In the genomic region with DNA sequence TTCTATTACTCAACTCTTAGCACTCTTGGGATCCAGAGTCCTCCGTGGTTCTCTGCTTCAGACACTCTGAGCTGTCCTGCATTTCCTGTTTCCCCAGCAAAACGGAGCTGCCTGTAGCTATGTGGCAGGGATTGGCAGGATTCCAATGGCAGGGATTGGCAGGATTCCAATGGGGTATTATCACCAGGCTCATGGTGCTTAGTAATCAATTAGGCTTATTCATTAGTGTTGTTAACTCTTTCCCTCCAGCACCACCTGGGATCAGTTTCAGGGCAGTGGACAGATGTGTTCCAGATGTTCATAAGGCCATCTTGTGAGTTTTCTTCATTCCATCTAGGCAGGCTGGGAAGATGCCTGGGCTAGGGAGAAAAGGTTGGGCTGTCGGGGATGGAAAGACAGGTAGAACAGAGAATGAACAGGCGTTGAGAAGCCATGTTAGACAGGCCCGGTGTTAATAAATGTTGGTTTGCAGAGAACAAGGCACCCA, we compare ENCODE assay signal across 8 mouse cellular contexts.
DNase-seq lines count a peak whose midpoint lies in the region; ATAC-seq and TF ChIP-seq lines count a peak whose summit lies in the region.

No protein-coding gene starts in this region.

- H3K4me1 ChIP-seq in forebrain, embryonic 13.5 days: peaks cover 36% of the 10 kb centered on the region
- H3K4me1 ChIP-seq in kidney, postnatal 0 days (replicated peaks; ENCODE audit: insufficient read depth, low read length): no peaks in the 10 kb centered on the region
- H3K4me1 ChIP-seq in midbrain, embryonic 16.5 days (ENCODE audit: control insufficient read depth, insufficient read depth, low read length): 0 out of 2 replicates have a peak, but pooled peaks cover 2% of the 10 kb centered on the region

- no peaks in the 10 kb centered on the region for H3K27me3 ChIP-seq in forebrain, embryonic 13.5 days
- H3K27me3 ChIP-seq in kidney, postnatal 0 days (ENCODE audit: insufficient read depth, low read length): no peaks in the 10 kb centered on the region
- H3K27me3 ChIP-seq in midbrain, embryonic 16.5 days (ENCODE audit: control insufficient read depth, insufficient read depth, low read depth, low read length): no peaks in the 10 kb centered on the region

- no peak overlapping the region for H3K4me3 ChIP-seq in forebrain, embryonic 13.5 days
- no peak overlapping the region for H3K4me3 ChIP-seq in kidney, postnatal 0 days (replicated peaks; ENCODE audit: low read depth, low read length)
- H3K4me3 ChIP-seq in midbrain, embryonic 16.5 days (ENCODE audit: low read depth, low read length): no peak overlapping the region

- peak; percentile 9 for DNase-seq in gastrocnemius, postnatal 10 days
- DNase-seq in gastrocnemius, postnatal 4 days (ENCODE audit: low spot score in 2 of 2): no peak
- peak; percentile 97 for DNase-seq in brain, embryonic 14.5 days (ENCODE audit: low read depth)
- peak; percentile 38 for DNase-seq in kidney, postnatal 0 days (ENCODE audit: low spot score)
- no peak for DNase-seq in thymus, postnatal 10 days (ENCODE audit: low spot score in 2 of 2)
- no peak for DNase-seq in T-cell, adult 2 months (ENCODE audit: low spot score)

- 16% methylated on average over 5 of the region's 5 CpGs for WGBS in forebrain, embryonic 13.5 days
- WGBS in kidney, postnatal 0 days: 51% methylated on average over 5 of the region's 5 CpGs
- 39% methylated on average over 5 of the region's 5 CpGs for WGBS in midbrain, embryonic 16.5 days

- H3K9ac ChIP-seq in forebrain, embryonic 13.5 days: no peak overlapping the region
- no peak overlapping the region for H3K9ac ChIP-seq in kidney, postnatal 0 days (ENCODE audit: low read depth, low read length)
- H3K9ac ChIP-seq in midbrain, embryonic 16.5 days (ENCODE audit: low read depth, low read length): no peak overlapping the region; the same call in 1 of the 2 replicates

- TF ChIP-seq POLR2A in brain, embryonic 14.5 days (IDR thresholded peaks at IDR 0.05; ENCODE audit: borderline replicate concordance, extremely low read depth, insufficient read depth, insufficient read length, poor library complexity, severe bottlenecking): no peak

- ATAC-seq in forebrain, embryonic 13.5 days: peak; percentile 91
- no peak for ATAC-seq in kidney, postnatal 0 days (replicated peaks; ENCODE audit: low FRiP score, low read depth)
- ATAC-seq in midbrain, embryonic 16.5 days: peak; percentile 71

- H3K4me2 ChIP-seq in forebrain, embryonic 13.5 days: peak overlapping the region; percentile 45
- no peak overlapping the region for H3K4me2 ChIP-seq in kidney, postnatal 0 days (ENCODE audit: low read length)
- peak overlapping the region; percentile 36 for H3K4me2 ChIP-seq in midbrain, embryonic 16.5 days (ENCODE audit: low read length)

- no peak for TF ChIP-seq CTCF in brain, embryonic 14.5 days (IDR thresholded peaks at IDR 0.05; ENCODE audit: borderline replicate concordance, extremely low read depth, insufficient read depth, insufficient read length)
- no peak for TF ChIP-seq CTCF in kidney, postnatal 0 days (IDR thresholded peaks at IDR 0.05; ENCODE audit: low read depth)

- H3K36me3 ChIP-seq in forebrain, embryonic 13.5 days (ENCODE audit: poor library complexity, severe bottlenecking): no peaks in the 10 kb centered on the region
- H3K36me3 ChIP-seq in kidney, postnatal 0 days (ENCODE audit: insufficient read depth, low read length): no peaks in the 10 kb centered on the region
- H3K36me3 ChIP-seq in midbrain, embryonic 16.5 days (ENCODE audit: control insufficient read depth, insufficient read depth, low read length): no peaks in the 10 kb centered on the region

- H3K27ac ChIP-seq in forebrain, embryonic 13.5 days: peak overlapping the region; percentile 60; the same call in 1 of the 2 replicates
- H3K27ac ChIP-seq in kidney, postnatal 0 days: no peak overlapping the region
- H3K27ac ChIP-seq in midbrain, embryonic 16.5 days (ENCODE audit: low read length): no peak overlapping the region

- H3K9me3 ChIP-seq in forebrain, embryonic 13.5 days (replicated peaks): no peaks in the 10 kb centered on the region
- H3K9me3 ChIP-seq in kidney, postnatal 0 days (replicated peaks; ENCODE audit: low read length): no peaks in the 10 kb centered on the region
- H3K9me3 ChIP-seq in midbrain, embryonic 16.5 days (replicated peaks; ENCODE audit: control insufficient read depth, low read length, poor library complexity, severe bottlenecking): no peaks in the 10 kb centered on the region

Comparison
In these comparisons a context has a peak if more than half of its experiments do, and no peak if none do; other contexts are left out.
1. DNase-seq: peak in gastrocnemius, postnatal 10 days (single experiment), brain, embryonic 14.5 days (single experiment) and kidney, postnatal 0 days (single experiment); none in gastrocnemius, postnatal 4 days (0 of 2), thymus, postnatal 10 days (0 of 2) and T-cell, adult 2 months (single experiment).